Mouse (Mus musculus): ENCODE measurements around the gene Hectd4. TPM values are rescaled to one million over a fixed set of nuclear protein-coding genes. Genes with fewer than 3 reads are reported as not detected.

Hectd4 gene
- polyA plus RNA-seq, 1 experiment from 2014 or later: 3.1 TPM

- peaks cover 32% of the 10 kb centered on the region for H3K4me1 ChIP-seq (ENCODE audit: control insufficient read depth, insufficient read depth, low read length)
- H3K27ac ChIP-seq (ENCODE audit: low read length): peak overlapping the region; percentile 70
- H3K9ac ChIP-seq (ENCODE audit: low read depth, low read length): peak overlapping the region; percentile 95
- peak overlapping the region; percentile 90 for H3K4me3 ChIP-seq (ENCODE audit: low read length)
- H3K9me3 ChIP-seq (ENCODE audit: control insufficient read depth, low read length): no peaks in the 10 kb centered on the region
- peak overlapping the region; percentile 54 for H3K4me2 ChIP-seq (ENCODE audit: low read depth, low read length)
- no peaks in the 10 kb centered on the region for H3K27me3 ChIP-seq (replicated peaks; ENCODE audit: control insufficient read depth, insufficient read depth, low read length)
- H3K36me3 ChIP-seq (ENCODE audit: control insufficient read depth, insufficient read depth, low read length): no peaks in the 10 kb centered on the region
- ATAC-seq: no peak
- 25% methylated on average over 21 of the region's 21 CpGs for WGBS
Measured at GRCm38 (mm10) chr5:121190210-121190835, 29.7 kb upstream of the Hectd4 start.

- Histone ChIP-seq H3K9ac (ENCODE audit: low read depth, low read length) (peak within 1 kb of the TSS; percentile 95), H3K36me3 (ENCODE audit: control insufficient read depth, insufficient read depth, low read length) (no peaks in the 10 kb centered on the region), H3K9me3 (ENCODE audit: control insufficient read depth, low read length) (no peaks in the 10 kb centered on the region), H3K4me1 (ENCODE audit: control insufficient read depth, insufficient read depth, low read length) (peaks cover 25% of the 10 kb centered on the region), H3K4me3 (ENCODE audit: low read length) (peak within 1 kb of the TSS; percentile 90), H3K27me3 (replicated peaks; ENCODE audit: control insufficient read depth, insufficient read depth, low read length) (no peaks in the 10 kb centered on the region), H3K4me2 (ENCODE audit: low read depth, low read length) (peak within 1 kb of the TSS; percentile 57), H3K27ac (ENCODE audit: low read length) (peak within 1 kb of the TSS; percentile 70)
- under 1% methylated on average over 79 of the region's 98 CpGs for WGBS
- ATAC-seq: peak; percentile 94
Measured at GRCm38 (mm10) chr5:121190836-121191583, 29.0 kb upstream of the Hectd4 start, which contains the start of gene Ptpn11. Gene Ptpn11 (minus strand): TSS chr5:121191397.

GRCm38 (mm10) chr5:121191584-121191906, 28.5 kb upstream of the Hectd4 start:
- Histone ChIP-seq H3K4me1 (ENCODE audit: control insufficient read depth, insufficient read depth, low read length) (peaks cover 21% of the 10 kb centered on the region; the same call in 1 of the 2 replicates), H3K4me2 (ENCODE audit: low read depth, low read length) (peak overlapping the region; percentile 57), H3K4me3 (ENCODE audit: low read length) (peak overlapping the region; percentile 90), H3K36me3 (ENCODE audit: control insufficient read depth, insufficient read depth, low read length) (no peaks in the 10 kb centered on the region), H3K9ac (ENCODE audit: low read depth, low read length) (peak overlapping the region; percentile 95), H3K9me3 (ENCODE audit: control insufficient read depth, low read length) (no peaks in the 10 kb centered on the region), H3K27ac (ENCODE audit: low read length) (peak overlapping the region; percentile 63), H3K27me3 (replicated peaks; ENCODE audit: control insufficient read depth, insufficient read depth, low read length) (no peaks in the 10 kb centered on the region)
- ATAC-seq: peak; percentile 45
- 8% methylated on average over 17 of the region's 17 CpGs for WGBS

GRCm38 (mm10) chr5:121194173-121194572, 25.8 kb upstream of the Hectd4 start:
- H3K9ac ChIP-seq (ENCODE audit: low read depth, low read length): no peak overlapping the region
- no peak overlapping the region for H3K4me2 ChIP-seq (ENCODE audit: low read depth, low read length)
- no peak overlapping the region for H3K4me3 ChIP-seq (ENCODE audit: low read length)
- peaks cover 5% of the 10 kb centered on the region; the same call in 1 of the 2 replicates for H3K4me1 ChIP-seq (ENCODE audit: control insufficient read depth, insufficient read depth, low read length)
- no peak for ATAC-seq
- WGBS: 33% methylated on average over 1 of the region's 1 CpGs
- no peak overlapping the region for H3K27ac ChIP-seq (ENCODE audit: low read length)
- H3K27me3 ChIP-seq (replicated peaks; ENCODE audit: control insufficient read depth, insufficient read depth, low read length): no peaks in the 10 kb centered on the region
- no peaks in the 10 kb centered on the region for H3K36me3 ChIP-seq (ENCODE audit: control insufficient read depth, insufficient read depth, low read length)
- no peaks in the 10 kb centered on the region for H3K9me3 ChIP-seq (ENCODE audit: control insufficient read depth, low read length)

- ATAC-seq: no peak
- Histone ChIP-seq H3K4me2 (ENCODE audit: low read depth, low read length) (no peak overlapping the region), H3K4me1 (ENCODE audit: control insufficient read depth, insufficient read depth, low read length) (no peaks in the 10 kb centered on the region), H3K4me3 (ENCODE audit: low read length) (no peak overlapping the region), H3K36me3 (ENCODE audit: control insufficient read depth, insufficient read depth, low read length) (no peaks in the 10 kb centered on the region), H3K27ac (ENCODE audit: low read length) (no peak overlapping the region), H3K27me3 (replicated peaks; ENCODE audit: control insufficient read depth, insufficient read depth, low read length) (no peaks in the 10 kb centered on the region), H3K9ac (ENCODE audit: low read depth, low read length) (no peak overlapping the region), H3K9me3 (ENCODE audit: control insufficient read depth, low read length) (no peaks in the 10 kb centered on the region)
- 42% methylated on average over 5 of the region's 5 CpGs for WGBS
Measured at GRCm38 (mm10) chr5:121196764-121197163, 23.3 kb upstream of the Hectd4 start.

- ATAC-seq: no peak
- Histone ChIP-seq H3K9ac (ENCODE audit: low read depth, low read length) (no peak overlapping the region), H3K27ac (ENCODE audit: low read length) (no peak overlapping the region), H3K4me3 (ENCODE audit: low read length) (no peak overlapping the region), H3K9me3 (ENCODE audit: control insufficient read depth, low read length) (no peaks in the 10 kb centered on the region), H3K4me1 (ENCODE audit: control insufficient read depth, insufficient read depth, low read length) (no peaks in the 10 kb centered on the region), H3K27me3 (replicated peaks; ENCODE audit: control insufficient read depth, insufficient read depth, low read length) (no peaks in the 10 kb centered on the region), H3K4me2 (ENCODE audit: low read depth, low read length) (no peak overlapping the region), H3K36me3 (ENCODE audit: control insufficient read depth, insufficient read depth, low read length) (no peaks in the 10 kb centered on the region)
- 88% methylated on average over 2 of the region's 2 CpGs for WGBS
Measured at GRCm38 (mm10) chr5:121197337-121197736, 22.7 kb upstream of the Hectd4 start.

- Histone ChIP-seq H3K4me3 (ENCODE audit: low read length) (no peak overlapping the region), H3K27me3 (replicated peaks; ENCODE audit: control insufficient read depth, insufficient read depth, low read length) (no peaks in the 10 kb centered on the region), H3K27ac (ENCODE audit: low read length) (no peak overlapping the region), H3K4me2 (ENCODE audit: low read depth, low read length) (no peak overlapping the region), H3K36me3 (ENCODE audit: control insufficient read depth, insufficient read depth, low read length) (no peaks in the 10 kb centered on the region), H3K9ac (ENCODE audit: low read depth, low read length) (no peak overlapping the region), H3K4me1 (ENCODE audit: control insufficient read depth, insufficient read depth, low read length) (no peaks in the 10 kb centered on the region), H3K9me3 (ENCODE audit: control insufficient read depth, low read length) (no peaks in the 10 kb centered on the region)
- ATAC-seq: no peak
- 84% methylated on average over 5 of the region's 5 CpGs for WGBS
Measured at GRCm38 (mm10) chr5:121198376-121198775, 21.6 kb upstream of the Hectd4 start.

- no peak overlapping the region for H3K9ac ChIP-seq (ENCODE audit: low read depth, low read length)
- H3K4me1 ChIP-seq (ENCODE audit: control insufficient read depth, insufficient read depth, low read length): peaks cover 13% of the 10 kb centered on the region
- H3K27me3 ChIP-seq (replicated peaks; ENCODE audit: control insufficient read depth, insufficient read depth, low read length): no peaks in the 10 kb centered on the region
- H3K9me3 ChIP-seq (ENCODE audit: control insufficient read depth, low read length): no peaks in the 10 kb centered on the region
- ATAC-seq: no peak
- no peak overlapping the region for H3K4me2 ChIP-seq (ENCODE audit: low read depth, low read length)
- peaks cover 3% of the 10 kb centered on the region; the same call in 1 of the 2 replicates for H3K36me3 ChIP-seq (ENCODE audit: control insufficient read depth, insufficient read depth, low read length)
- no peak overlapping the region for H3K27ac ChIP-seq (ENCODE audit: low read length)
- WGBS: 44% methylated on average over 3 of the region's 3 CpGs
- H3K4me3 ChIP-seq (ENCODE audit: low read length): no peak overlapping the region
Measured at GRCm38 (mm10) chr5:121201739-121202138, 18.3 kb upstream of the Hectd4 start.

GRCm38 (mm10) chr5:121202467-121202866, 17.6 kb upstream of the Hectd4 start:
- Histone ChIP-seq H3K9ac (ENCODE audit: low read depth, low read length) (no peak overlapping the region), H3K9me3 (ENCODE audit: control insufficient read depth, low read length) (no peaks in the 10 kb centered on the region), H3K36me3 (ENCODE audit: control insufficient read depth, insufficient read depth, low read length) (peaks cover 4% of the 10 kb centered on the region), H3K27me3 (replicated peaks; ENCODE audit: control insufficient read depth, insufficient read depth, low read length) (no peaks in the 10 kb centered on the region), H3K27ac (ENCODE audit: low read length) (no peak overlapping the region), H3K4me1 (ENCODE audit: control insufficient read depth, insufficient read depth, low read length) (peaks cover 15% of the 10 kb centered on the region), H3K4me2 (ENCODE audit: low read depth, low read length) (no peak overlapping the region), H3K4me3 (ENCODE audit: low read length) (no peak overlapping the region)
- 65% methylated on average over 1 of the region's 1 CpGs for WGBS
- no peak for ATAC-seq
